Mouse (Mus musculus) hindbrain, embryonic 15.5 days (tissue): ENCODE measurements at regions not wholly inside any gene's neighbourhood (a gene's known extent, or its start where the extent isn't known, plus 50 kb on each side); places are given as distances from the start of the nearest gene placed in this dataset.

ENCODE experiments used
- ATAC-seq: fragments of 200-750 bp; cut with Nextera tagmentation; 2 replicates; pipeline ENCODE4 v1.8.0; 2017; ENCODE audit warnings: low read depth, moderate number of reproducible peaks, moderate TSS enrichment; ENCODE audit not compliant: low FRiP score
- H3K27ac ChIP-seq: fragments of 300-500 bp; sonication (generic); replicated peaks from 2 replicates; pipeline ENCODE4 v1.5.1; 2015; ENCODE audit warnings: mild to moderate bottlenecking, inconsistent platforms
- H3K27me3 ChIP-seq: fragments of 300-500 bp; sonication (generic); 2 replicates; pipeline ENCODE4 v1.6.1; 2015; ENCODE audit warnings: control low read depth, inconsistent platforms
- H3K36me3 ChIP-seq: fragments of 300-500 bp; sonication (generic); 2 replicates; pipeline ENCODE4 v1.6.1; 2015; ENCODE audit warnings: control low read depth, inconsistent platforms
- H3K4me1 ChIP-seq: fragments of 300-500 bp; sonication (generic); replicated peaks from 2 replicates; pipeline ENCODE4 v1.6.1; 2015; ENCODE audit warnings: control low read depth, inconsistent platforms
- H3K4me2 ChIP-seq: fragments of 300-500 bp; sonication (generic); 2 replicates; pipeline ENCODE4 v1.6.1; 2015; ENCODE audit warnings: moderate library complexity, mild to moderate bottlenecking, inconsistent platforms
- H3K4me3 ChIP-seq: fragments of 300-500 bp; sonication (generic); 2 replicates; pipeline ENCODE4 v1.5.1; 2015; ENCODE audit warnings: mild to moderate bottlenecking, inconsistent platforms
- H3K9ac ChIP-seq: fragments of 300-500 bp; sonication (generic); 2 replicates; pipeline ENCODE4 v1.6.1; 2015; ENCODE audit warnings: inconsistent platforms
- H3K9me3 ChIP-seq: fragments of 300-500 bp; sonication (generic); 2 replicates; pipeline ENCODE4 v1.6.1; 2016; ENCODE audit warnings: control low read depth, inconsistent platforms
- WGBS: fragments of 180-500 bp; shearing (Covaris S2); methylation state at CpG from one replicate; pipeline ENCODE4 v1.1.7; 2015; 5-methylcytosine and 5-hydroxymethylcytosine counted together

DNA sequence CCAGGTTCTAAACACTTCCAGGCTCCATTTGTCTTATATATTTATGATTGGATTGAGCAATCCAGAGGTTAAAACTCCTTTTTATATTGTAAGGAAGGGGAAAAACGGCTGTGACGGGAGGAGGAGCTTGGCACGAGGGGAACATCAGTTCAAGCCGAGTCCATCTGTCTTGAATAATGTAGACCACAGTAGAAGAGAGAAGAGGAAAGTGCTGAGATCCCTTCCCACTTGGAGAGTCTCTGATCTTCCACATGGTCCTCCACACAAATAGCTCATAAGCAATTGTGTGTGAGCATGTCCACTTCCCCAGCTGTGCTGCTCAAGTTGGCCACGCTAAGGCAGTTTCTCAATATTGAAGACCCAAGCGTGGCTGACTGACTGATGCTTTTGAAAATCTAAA lies 140.4 kb upstream of the Adamts9 start:
- H3K4me3 ChIP-seq, result no peak overlapping the region
- H3K9ac ChIP-seq, result no peak overlapping the region
- ATAC-seq, result no peak
- no peak overlapping the region for H3K27ac ChIP-seq
- H3K4me2 ChIP-seq, result no peak overlapping the region
- WGBS, result 90% methylated on average over 6 of the region's 6 CpGs
- no peaks in the 10 kb centered on the region for H3K36me3 ChIP-seq
- no peaks in the 10 kb centered on the region for H3K4me1 ChIP-seq
- no peaks in the 10 kb centered on the region for H3K9me3 ChIP-seq
- no peaks in the 10 kb centered on the region for H3K27me3 ChIP-seq

GRCm38 (mm10) chr6:93082205-93082604 lies 138.9 kb upstream of the Adamts9 start:
- H3K4me3 ChIP-seq, result no peak overlapping the region
- no peak overlapping the region for H3K9ac ChIP-seq
- H3K36me3 ChIP-seq, result no peaks in the 10 kb centered on the region
- 84% methylated on average over 4 of the region's 4 CpGs for WGBS
- no peaks in the 10 kb centered on the region for H3K9me3 ChIP-seq
- no peak overlapping the region for H3K27ac ChIP-seq
- no peaks in the 10 kb centered on the region for H3K27me3 ChIP-seq
- H3K4me1 ChIP-seq, result no peaks in the 10 kb centered on the region
- no peak for ATAC-seq
- H3K4me2 ChIP-seq, result no peak overlapping the region

DNA sequence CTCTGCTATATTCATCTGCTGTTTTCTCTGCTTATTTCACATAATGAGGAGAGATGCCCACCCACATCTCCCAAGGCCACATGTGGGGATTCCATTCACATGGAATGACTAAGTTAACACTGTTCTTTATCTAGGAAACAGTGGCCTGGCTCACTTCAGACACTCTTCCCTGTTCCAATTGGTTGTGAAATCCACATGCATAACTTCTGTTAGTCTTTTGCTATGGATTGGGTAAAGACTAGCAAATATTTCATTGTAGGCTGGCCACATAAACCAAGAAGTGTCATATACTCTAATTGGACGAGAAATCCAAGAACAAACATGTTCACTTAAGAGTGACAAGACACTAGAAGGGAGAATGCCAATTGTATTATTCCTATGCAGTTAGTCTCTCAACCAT lies 133.4 kb upstream of the Adamts9 start:
- H3K9ac ChIP-seq, result no peak overlapping the region
- H3K4me3 ChIP-seq, result no peak overlapping the region
- H3K4me2 ChIP-seq, result no peak overlapping the region
- H3K9me3 ChIP-seq, result no peaks in the 10 kb centered on the region
- no peak for ATAC-seq
- H3K27ac ChIP-seq, result no peak overlapping the region
- 97% methylated on average over 1 of the region's 1 CpGs for WGBS
- no peaks in the 10 kb centered on the region for H3K36me3 ChIP-seq
- H3K27me3 ChIP-seq, result no peaks in the 10 kb centered on the region
- H3K4me1 ChIP-seq, result no peaks in the 10 kb centered on the region

GRCm38 (mm10) chr6:93075867-93076266 lies 132.6 kb upstream of the Adamts9 start:
- Histone ChIP-seq H3K4me2 (no peak overlapping the region), H3K27me3 (no peaks in the 10 kb centered on the region), H3K27ac (no peak overlapping the region), H3K4me1 (no peaks in the 10 kb centered on the region), H3K9me3 (no peaks in the 10 kb centered on the region), H3K36me3 (no peaks in the 10 kb centered on the region), H3K4me3 (no peak overlapping the region), H3K9ac (no peak overlapping the region)
- ATAC-seq, result no peak
- 70% methylated on average over 5 of the region's 5 CpGs for WGBS

DNA sequence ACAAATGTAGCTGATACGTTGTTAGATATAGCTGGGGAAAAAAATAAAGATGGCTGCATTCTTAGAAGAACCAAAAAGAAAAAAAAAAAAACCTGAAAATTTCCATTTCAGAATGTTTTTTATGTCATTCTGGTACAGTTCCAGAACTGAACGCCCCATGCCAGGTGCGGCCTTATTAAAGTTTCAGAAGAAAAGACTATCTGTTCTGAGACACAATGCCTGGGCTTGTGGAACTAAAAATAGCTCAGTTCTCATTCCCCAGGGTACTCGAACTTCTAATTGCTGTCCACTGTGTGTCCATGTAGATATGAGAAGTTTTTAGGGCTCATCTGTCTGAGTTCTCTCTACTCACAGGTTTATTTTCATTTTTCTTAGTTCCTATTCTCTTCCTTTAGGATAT lies 131.7 kb upstream of the Adamts9 start:
- no peak overlapping the region for H3K9ac ChIP-seq
- no peak for ATAC-seq
- H3K4me2 ChIP-seq, result no peak overlapping the region
- no peak overlapping the region for H3K4me3 ChIP-seq
- no peaks in the 10 kb centered on the region for H3K9me3 ChIP-seq
- no peaks in the 10 kb centered on the region for H3K4me1 ChIP-seq
- no peaks in the 10 kb centered on the region for H3K36me3 ChIP-seq
- no peaks in the 10 kb centered on the region for H3K27me3 ChIP-seq
- H3K27ac ChIP-seq, result no peak overlapping the region
- WGBS, result 76% methylated on average over 4 of the region's 4 CpGs

GRCm38 (mm10) chr6:93070916-93071315 lies 127.6 kb upstream of the Adamts9 start:
- Histone ChIP-seq H3K9me3 (no peaks in the 10 kb centered on the region), H3K4me2 (no peak overlapping the region), H3K36me3 (no peaks in the 10 kb centered on the region), H3K4me1 (peaks cover 12% of the 10 kb centered on the region), H3K9ac (no peak overlapping the region), H3K4me3 (no peak overlapping the region), H3K27me3 (no peaks in the 10 kb centered on the region), H3K27ac (no peak overlapping the region)
- 88% methylated on average over 5 of the region's 5 CpGs for WGBS
- no peak for ATAC-seq

DNA sequence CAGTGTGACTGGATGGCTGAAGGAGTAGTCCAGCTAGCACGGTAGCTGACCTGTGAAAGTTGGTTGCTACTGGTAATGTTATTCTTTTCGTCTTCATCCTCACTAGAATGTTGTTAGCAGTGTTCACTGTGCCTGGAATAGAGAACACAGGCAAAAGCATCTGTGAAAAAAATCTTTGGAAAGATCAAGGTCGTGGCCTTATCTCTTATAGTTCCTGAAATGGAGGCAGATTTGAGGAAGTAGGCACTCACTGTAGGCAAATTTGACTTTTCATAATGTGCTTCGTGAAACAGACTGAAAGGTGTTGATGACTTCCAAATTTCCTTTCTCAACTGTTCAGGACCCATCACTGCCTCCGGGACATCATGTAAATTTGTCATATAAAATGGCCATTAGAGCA lies 124.5 kb upstream of the Adamts9 start:
- Histone ChIP-seq H3K9me3 (no peaks in the 10 kb centered on the region), H3K27ac (no peak overlapping the region), H3K4me3 (no peak overlapping the region), H3K36me3 (no peaks in the 10 kb centered on the region), H3K4me1 (peaks cover 18% of the 10 kb centered on the region), H3K27me3 (no peaks in the 10 kb centered on the region), H3K9ac (no peak overlapping the region), H3K4me2 (no peak overlapping the region)
- no peak for ATAC-seq
- 93% methylated on average over 5 of the region's 5 CpGs for WGBS

DNA sequence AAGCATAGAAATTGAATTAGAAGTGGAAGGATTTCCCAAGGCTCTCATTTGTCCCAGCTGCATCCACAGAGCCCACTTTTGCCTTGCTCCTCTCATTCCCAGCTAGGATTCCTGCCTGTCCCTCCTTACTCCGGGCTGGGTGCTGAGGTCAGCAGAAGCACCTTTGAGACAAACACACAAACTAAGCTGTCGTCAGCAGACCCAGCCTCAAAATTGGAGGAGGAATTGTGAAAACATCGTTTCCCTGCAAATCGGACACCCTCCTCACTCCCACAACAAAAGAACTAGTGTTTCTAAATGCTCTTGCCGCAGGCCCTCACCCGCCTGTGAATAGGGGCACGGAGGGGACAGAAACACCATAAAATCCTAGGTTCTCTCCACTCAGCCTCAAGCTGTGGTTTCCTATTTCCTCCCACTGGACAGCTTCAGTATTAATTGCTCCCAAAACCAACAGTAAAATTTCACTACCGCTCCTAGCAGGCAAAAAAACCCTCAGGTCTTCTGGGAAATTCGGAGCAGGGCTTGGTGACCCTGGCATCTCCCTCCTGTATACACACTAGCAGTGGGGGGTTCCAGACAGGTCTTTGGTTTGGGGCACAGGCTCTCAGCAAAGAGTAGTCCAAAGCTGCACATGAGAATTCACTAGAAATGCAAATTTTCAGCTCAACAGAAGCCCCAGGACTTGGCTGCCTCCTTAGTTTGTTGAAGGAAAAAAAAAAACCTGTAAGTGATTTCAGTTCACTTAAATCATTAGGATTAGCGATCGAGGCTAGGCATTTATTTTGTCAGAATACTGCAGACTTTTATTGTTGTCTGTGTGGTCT lies 123.5 kb upstream of the Adamts9 start:
- H3K4me1 ChIP-seq, result peaks cover 18% of the 10 kb centered on the region
- 33% methylated on average over 11 of the region's 11 CpGs for WGBS
- no peaks in the 10 kb centered on the region for H3K9me3 ChIP-seq
- peak overlapping the region; percentile 20 for H3K4me2 ChIP-seq
- H3K36me3 ChIP-seq, result no peaks in the 10 kb centered on the region
- no peak for ATAC-seq
- H3K9ac ChIP-seq, result no peak overlapping the region
- no peak overlapping the region for H3K4me3 ChIP-seq
- H3K27ac ChIP-seq, result peak overlapping the region; percentile 16; the same call in 1 of the 2 replicates
- H3K27me3 ChIP-seq, result no peaks in the 10 kb centered on the region

DNA sequence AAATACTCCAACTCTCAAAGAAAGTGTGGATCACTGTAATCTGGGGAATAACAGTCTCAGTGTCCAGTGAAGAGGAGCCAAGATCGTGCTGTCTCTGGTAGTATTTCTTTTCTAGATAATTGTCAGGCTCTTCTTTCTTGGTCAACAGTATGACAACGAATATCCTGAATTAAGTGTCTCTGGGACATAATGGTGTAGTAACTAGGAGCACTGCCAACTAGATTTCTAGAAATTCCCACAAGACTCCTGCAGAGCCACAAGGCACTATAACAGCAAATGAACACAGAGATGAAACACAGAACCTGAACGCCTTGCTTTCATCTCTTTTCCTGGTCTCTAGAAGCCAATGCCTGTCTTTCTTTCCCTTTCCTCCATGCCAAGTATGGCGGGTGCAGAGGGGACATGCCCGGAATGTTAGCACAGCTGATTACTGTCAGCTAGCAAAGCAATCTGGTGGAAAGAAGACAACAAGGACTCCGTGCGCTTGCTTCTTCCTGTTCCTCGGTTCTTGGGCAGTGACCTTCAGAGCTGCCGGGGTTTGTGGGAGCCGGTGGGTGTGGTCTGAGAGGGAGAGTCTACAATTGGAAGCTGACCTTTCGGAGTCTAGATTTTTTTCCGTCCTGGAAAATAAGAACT lies 122.7 kb upstream of the Adamts9 start:
- 50% methylated on average over 12 of the region's 12 CpGs for WGBS
- no peaks in the 10 kb centered on the region for H3K9me3 ChIP-seq
- ATAC-seq, result no peak
- H3K9ac ChIP-seq, result no peak overlapping the region
- peak overlapping the region; percentile 20 for H3K4me2 ChIP-seq
- peak overlapping the region; percentile 16; the same call in 1 of the 2 replicates for H3K27ac ChIP-seq
- H3K4me3 ChIP-seq, result no peak overlapping the region
- peaks cover 18% of the 10 kb centered on the region for H3K4me1 ChIP-seq
- no peaks in the 10 kb centered on the region for H3K36me3 ChIP-seq
- H3K27me3 ChIP-seq, result no peaks in the 10 kb centered on the region

- ATAC-seq, result no peak
- Histone ChIP-seq H3K9me3 (no peaks in the 10 kb centered on the region), H3K9ac (no peak overlapping the region), H3K4me3 (no peak overlapping the region), H3K36me3 (no peaks in the 10 kb centered on the region), H3K27me3 (no peaks in the 10 kb centered on the region), H3K4me2 (no peak overlapping the region), H3K27ac (no peak overlapping the region), H3K4me1 (peaks cover 18% of the 10 kb centered on the region)
- 52% methylated on average over 6 of the region's 6 CpGs for WGBS
Measured at GRCm38 (mm10) chr6:93065366-93065765, 122.1 kb upstream of the Adamts9 start.

GRCm38 (mm10) chr6:93064366-93064765 lies 121.1 kb upstream of the Adamts9 start:
- 87% methylated on average over 7 of the region's 7 CpGs for WGBS
- no peak for ATAC-seq
- H3K36me3 ChIP-seq, result no peaks in the 10 kb centered on the region
- no peak overlapping the region for H3K4me2 ChIP-seq
- no peaks in the 10 kb centered on the region for H3K9me3 ChIP-seq
- no peaks in the 10 kb centered on the region for H3K27me3 ChIP-seq
- no peak overlapping the region for H3K4me3 ChIP-seq
- H3K4me1 ChIP-seq, result peaks cover 18% of the 10 kb centered on the region
- H3K27ac ChIP-seq, result no peak overlapping the region
- no peak overlapping the region for H3K9ac ChIP-seq

- H3K36me3 ChIP-seq, result no peaks in the 10 kb centered on the region
- no peak overlapping the region for H3K4me2 ChIP-seq
- H3K4me3 ChIP-seq, result no peak overlapping the region
- peaks cover 15% of the 10 kb centered on the region for H3K4me1 ChIP-seq
- no peak overlapping the region for H3K9ac ChIP-seq
- H3K9me3 ChIP-seq, result no peaks in the 10 kb centered on the region
- no peak overlapping the region for H3K27ac ChIP-seq
- no peak for ATAC-seq
- no peaks in the 10 kb centered on the region for H3K27me3 ChIP-seq
- WGBS, result 64% methylated on average over 3 of the region's 3 CpGs
Measured at GRCm38 (mm10) chr6:93061741-93062140, 118.4 kb upstream of the Adamts9 start.
